Comparison of ENCODE assay signal across 11 mouse cellular contexts in genomic region chr5:89763189-89764187, GRCm38 (mm10).
DNase-seq lines count a peak whose midpoint lies in the region; ATAC-seq and TF ChIP-seq lines count a peak whose summit lies in the region.
"Had no signal": no experiment of that assay in that cellular context is flagged by ENCODE, and none has a peak within 500 bp of the region (broad histone marks: within the 10 kb centered on the region; RNA-seq: fewer than 3 reads in every experiment).

No protein-coding gene starts in this region.

- no peak for TF ChIP-seq EP300 in heart, adult 2 months (IDR thresholded peaks at IDR 0.05; ENCODE audit: insufficient read depth, low read depth, low read length)

- no peak for TF ChIP-seq POLR2A in heart, adult 2 months (IDR thresholded peaks at IDR 0.05; ENCODE audit: insufficient read depth, low read depth, low read length)

- DNase-seq in heart, adult 2 months, result no peak
- peak; percentile 41 for DNase-seq in embryonic facial prominence, embryonic 10.5 days (ENCODE audit: low spot score)
- DNase-seq in right cerebral cortex, postnatal 4 days, result no peak
- DNase-seq in ovary, postnatal 36 days (ENCODE audit: low spot score), result no peak
- no peak for DNase-seq in adrenal gland, postnatal 14 days
- DNase-seq: heart, postnatal 4 days had no signal

- H3K27ac ChIP-seq in heart, embryonic 14.5 days (replicated peaks in 1 of 2; ENCODE audit: control insufficient read depth in 1 of 2, insufficient read depth in 1 of 2, low read depth in 2 of 2, low read length in 2 of 2), result no peak overlapping the region
- H3K27ac ChIP-seq in heart, adult 2 months, result no peak overlapping the region
- H3K27ac ChIP-seq in embryonic facial prominence, embryonic 10.5 days (replicated peaks), result peak overlapping the region; percentile 19; the same call in 1 of the 2 replicates
- H3K27ac ChIP-seq in hindbrain, embryonic 16.5 days (ENCODE audit: low read depth, low read length), result peak overlapping the region; percentile 39; the same call in 1 of the 2 replicates
- H3K27ac ChIP-seq in neural tube, embryonic 13.5 days (replicated peaks), result no peak overlapping the region
- H3K27ac ChIP-seq: layer of hippocampus, adult 2 months; liver, embryonic 14.5 days had no signal

- WGBS in heart, embryonic 14.5 days, result 17% methylated on average over 11 of the region's 11 CpGs
- 27% methylated on average over 11 of the region's 11 CpGs for WGBS in heart, adult 2 months
- WGBS in embryonic facial prominence, embryonic 10.5 days, result 14% methylated on average over 11 of the region's 11 CpGs
- WGBS in hindbrain, embryonic 16.5 days, result 10% methylated on average over 11 of the region's 11 CpGs
- WGBS in neural tube, embryonic 13.5 days, result 7% methylated on average over 11 of the region's 11 CpGs

- ATAC-seq in heart, embryonic 14.5 days (ENCODE audit: insufficient number of reproducible peaks, insufficient read depth, low FRiP score, low read depth), result no peak
- peak; percentile 70 for ATAC-seq in hindbrain, embryonic 16.5 days
- peak; percentile 90 for ATAC-seq in neural tube, embryonic 13.5 days (ENCODE audit: low read depth)

- H3K36me3 ChIP-seq in heart, embryonic 14.5 days (ENCODE audit: control insufficient read depth, insufficient read depth, low read length), result no peaks in the 10 kb centered on the region
- H3K36me3 ChIP-seq in heart, adult 2 months (ENCODE audit: control insufficient read depth, insufficient read depth, low read length), result no peaks in the 10 kb centered on the region
- no peaks in the 10 kb centered on the region for H3K36me3 ChIP-seq in embryonic facial prominence, embryonic 10.5 days (replicated peaks)
- H3K36me3 ChIP-seq in hindbrain, embryonic 16.5 days (ENCODE audit: control insufficient read depth, insufficient read depth, low read length), result no peaks in the 10 kb centered on the region
- H3K36me3 ChIP-seq in neural tube, embryonic 13.5 days, result no peaks in the 10 kb centered on the region

- peak overlapping the region; percentile 46; the same call in 1 of the 2 replicates for H3K4me2 ChIP-seq in heart, embryonic 14.5 days (ENCODE audit: low read length)
- H3K4me2 ChIP-seq in hindbrain, embryonic 16.5 days (ENCODE audit: low read length), result no peak overlapping the region
- H3K4me2 ChIP-seq in neural tube, embryonic 13.5 days, result peak overlapping the region; percentile 31

- H3K4me1 ChIP-seq in heart, embryonic 14.5 days (ENCODE audit: control insufficient read depth in 2 of 2, insufficient read depth in 2 of 2, low read length in 2 of 2), result peaks cover 0 to 5% of the 10 kb centered on the region in 2 experiments; a peak in 2 of 4 replicates
- no peaks in the 10 kb centered on the region for H3K4me1 ChIP-seq in heart, adult 2 months (ENCODE audit: control insufficient read depth, insufficient read depth, low read length)
- H3K4me1 ChIP-seq in embryonic facial prominence, embryonic 10.5 days, result peaks cover 14% of the 10 kb centered on the region
- 0 out of 2 replicates have a peak, but pooled peaks cover 2% of the 10 kb centered on the region for H3K4me1 ChIP-seq in hindbrain, embryonic 16.5 days (ENCODE audit: control insufficient read depth, insufficient read depth, low read depth, low read length)
- H3K4me1 ChIP-seq in neural tube, embryonic 13.5 days (replicated peaks), result peaks cover 11% of the 10 kb centered on the region

- no peaks in the 10 kb centered on the region for H3K9me3 ChIP-seq in heart, embryonic 14.5 days (ENCODE audit: control insufficient read depth, low read length)
- H3K9me3 ChIP-seq in embryonic facial prominence, embryonic 10.5 days, result no peaks in the 10 kb centered on the region
- no peaks in the 10 kb centered on the region for H3K9me3 ChIP-seq in hindbrain, embryonic 16.5 days (ENCODE audit: control insufficient read depth, low read length)
- no peaks in the 10 kb centered on the region for H3K9me3 ChIP-seq in neural tube, embryonic 13.5 days

- H3K79me2 ChIP-seq in heart, adult 2 months (replicated peaks; ENCODE audit: control insufficient read depth, insufficient read depth, low read length), result no peaks in the 10 kb centered on the region

- H3K27me3 ChIP-seq in heart, embryonic 14.5 days (ENCODE audit: control insufficient read depth, insufficient read depth, low read length), result no peaks in the 10 kb centered on the region
- no peaks in the 10 kb centered on the region for H3K27me3 ChIP-seq in heart, adult 2 months (ENCODE audit: control insufficient read depth, insufficient read depth, low read length)
- H3K27me3 ChIP-seq in embryonic facial prominence, embryonic 10.5 days (replicated peaks; ENCODE audit: low read depth, poor library complexity, severe bottlenecking), result peaks cover 8% of the 10 kb centered on the region
- H3K27me3 ChIP-seq in hindbrain, embryonic 16.5 days (replicated peaks; ENCODE audit: control insufficient read depth, insufficient read depth, low read length), result no peaks in the 10 kb centered on the region
- H3K27me3 ChIP-seq in neural tube, embryonic 13.5 days, result no peaks in the 10 kb centered on the region

- H3K4me3 ChIP-seq in heart, embryonic 14.5 days (ENCODE audit: control insufficient read depth in 1 of 2, insufficient read depth in 1 of 2, low read depth in 1 of 2, low read length in 2 of 2), result no peak overlapping the region
- H3K4me3 ChIP-seq in heart, adult 2 months, result no peak overlapping the region
- H3K4me3 ChIP-seq in embryonic facial prominence, embryonic 10.5 days, result 0 out of 2 replicates have a peak overlapping the region, but pooled peaks have one; percentile 16
- no peak overlapping the region for H3K4me3 ChIP-seq in hindbrain, embryonic 16.5 days (ENCODE audit: low read length)
- H3K4me3 ChIP-seq in neural tube, embryonic 13.5 days, result no peak overlapping the region
- H3K4me3 ChIP-seq: layer of hippocampus, adult 2 months had no signal

- 0 out of 2 replicates have a peak overlapping the region, but pooled peaks have one; percentile 30 for H3K9ac ChIP-seq in heart, embryonic 14.5 days (ENCODE audit: low read length)
- H3K9ac ChIP-seq in heart, adult 2 months (ENCODE audit: low read depth, low read length), result no peak overlapping the region
- H3K9ac ChIP-seq in hindbrain, embryonic 16.5 days (ENCODE audit: low read depth, low read length), result no peak overlapping the region
- no peak overlapping the region for H3K9ac ChIP-seq in neural tube, embryonic 13.5 days
- H3K9ac ChIP-seq: liver, embryonic 14.5 days had no signal

- intact Hi-C loops in heart, adult 2 months (cut with DNase I), result no loop called here

- no peak for TF ChIP-seq CTCF in heart, adult 2 months (IDR thresholded peaks at IDR 0.05)

Comparison
In these comparisons a context has a peak if more than half of its experiments do, and no peak if none do; other contexts are left out.
1. H3K27ac ChIP-seq: peak in embryonic facial prominence, embryonic 10.5 days (single experiment) and hindbrain, embryonic 16.5 days (single experiment); none in heart, embryonic 14.5 days (0 of 2), heart, adult 2 months (single experiment) and neural tube, embryonic 13.5 days (single experiment).